Mouse (Mus musculus): ENCODE measurements at regions not wholly inside any gene's neighbourhood (a gene's known extent, or its start where the extent isn't known, plus 50 kb on each side); places are given as distances from the start of the nearest gene placed in this dataset.
"Not testable (repeated sequence)": the region's sequence is repeated elsewhere in the genome, so short reads cannot be mapped to it uniquely, and the experiment has no call there.

GRCm38 (mm10) chr4:143055371-143055770, 157.4 kb downstream of the Prdm2 start:
- DNase-seq (ENCODE audit: low spot score in 2 of 2) = no peak

GRCm38 (mm10) chr4:143053029-143053428, 159.8 kb downstream of the Prdm2 start:
- no peak for DNase-seq (ENCODE audit: low spot score in 2 of 2)

DNA sequence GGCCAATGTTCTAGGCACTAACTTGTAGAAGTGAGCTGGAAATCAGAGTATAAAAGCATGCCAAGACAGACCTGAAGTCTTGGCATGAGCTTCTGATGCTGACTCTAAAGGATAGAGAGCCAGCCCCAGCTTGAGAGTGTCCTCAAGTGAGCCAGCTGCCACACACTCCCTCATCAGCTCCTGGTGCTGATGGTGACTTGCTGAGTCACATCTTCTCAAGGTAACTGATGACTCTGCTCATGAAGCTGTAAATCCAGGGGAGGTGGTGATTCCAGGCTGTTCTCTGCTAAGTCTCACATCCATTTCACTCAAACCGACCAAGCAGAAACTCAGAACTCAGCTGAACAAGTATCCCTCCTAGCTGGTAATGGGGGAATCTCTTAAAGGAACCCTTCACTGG, 161.6 kb downstream of the Prdm2 start:
- DNase-seq (ENCODE audit: low spot score in 2 of 2) = no peak

GRCm38 (mm10) chr4:143045245-143045644, 167.6 kb downstream of the Prdm2 start:
- DNase-seq (ENCODE audit: low spot score in 2 of 2) = no peak

DNA sequence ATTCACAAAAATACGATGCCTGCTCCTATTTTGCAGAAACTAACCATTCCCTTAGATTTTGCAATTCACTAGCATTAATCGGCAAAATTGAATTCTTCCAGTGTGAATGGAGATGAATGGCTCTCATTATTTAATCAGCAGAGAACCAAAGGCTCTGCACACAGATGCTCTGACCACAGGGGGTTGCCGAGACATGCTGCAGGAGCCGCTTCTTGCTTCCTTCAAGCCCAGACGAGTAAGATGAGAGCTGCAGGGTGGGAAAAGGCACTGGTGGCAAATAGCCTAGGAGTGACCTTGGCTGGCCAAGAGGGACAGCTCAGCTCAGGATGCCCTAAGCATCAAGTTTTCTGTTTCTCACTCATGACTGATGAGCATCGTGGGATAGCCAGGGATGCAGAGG, 170.0 kb downstream of the Prdm2 start:
- no peak for DNase-seq (ENCODE audit: low spot score in 2 of 2)

DNA sequence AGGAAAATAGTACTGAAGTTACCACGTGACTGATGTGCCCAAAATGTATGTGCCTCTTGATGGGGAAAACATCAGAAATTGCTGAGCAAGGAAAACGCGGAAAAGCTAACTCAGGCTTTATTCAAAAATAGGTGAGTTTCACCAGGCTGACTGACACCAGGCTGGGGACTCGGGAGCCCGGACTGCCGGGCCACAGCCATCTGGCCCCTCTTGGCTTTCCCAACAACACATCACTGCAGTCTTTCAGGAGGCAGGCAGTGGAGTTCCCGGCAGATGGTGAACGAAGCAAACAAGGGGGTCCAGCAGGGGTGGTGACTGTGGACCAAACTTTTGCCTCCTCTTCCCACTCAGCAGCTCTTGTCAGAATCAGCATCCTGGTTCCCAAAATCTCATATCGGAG, 174.2 kb downstream of the Prdm2 start:
- DNase-seq (ENCODE audit: low spot score in 2 of 2) = no peak

DNA sequence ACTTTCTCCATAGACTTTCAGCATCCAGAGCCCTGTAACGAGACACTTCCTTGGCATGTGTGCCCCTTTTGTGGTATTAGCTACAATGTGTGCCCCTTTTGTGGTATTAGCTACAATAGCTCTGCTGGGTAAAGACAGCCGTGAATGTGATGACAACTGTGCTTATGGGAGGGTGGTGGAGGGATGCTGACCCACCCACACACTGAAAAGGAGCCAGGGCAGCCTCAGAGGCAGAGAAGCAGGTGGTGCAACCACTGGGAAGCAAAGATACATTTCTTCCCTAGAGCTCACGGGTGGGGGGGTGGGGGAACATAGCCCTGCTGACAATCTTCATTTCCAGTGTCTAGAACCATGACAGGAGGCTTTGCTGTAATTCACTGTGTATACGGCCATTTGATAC, 176.1 kb downstream of the Prdm2 start:
- DNase-seq (ENCODE audit: low spot score in 2 of 2) = no peak

- peak in 1 of 2 experiments; percentile 5 for DNase-seq (ENCODE audit: low spot score in 2 of 2)
Observed at GRCm38 (mm10) chr4:143035089-143035488, 177.7 kb downstream of the Prdm2 start.

- peak in 1 of 2 experiments; percentile 15 for DNase-seq (ENCODE audit: low spot score in 2 of 2)
Observed at GRCm38 (mm10) chr4:143034324-143034723, 178.5 kb downstream of the Prdm2 start.

GRCm38 (mm10) chr4:143029813-143030212, 183.0 kb downstream of the Prdm2 start:
- DNase-seq (ENCODE audit: low spot score in 2 of 2) = not testable (repeated sequence)

- DNase-seq (ENCODE audit: low spot score in 2 of 2) = peak in 1 of 2 experiments; percentile 18
Observed at GRCm38 (mm10) chr4:143027292-143027691, 185.5 kb downstream of the Prdm2 start.

DNA sequence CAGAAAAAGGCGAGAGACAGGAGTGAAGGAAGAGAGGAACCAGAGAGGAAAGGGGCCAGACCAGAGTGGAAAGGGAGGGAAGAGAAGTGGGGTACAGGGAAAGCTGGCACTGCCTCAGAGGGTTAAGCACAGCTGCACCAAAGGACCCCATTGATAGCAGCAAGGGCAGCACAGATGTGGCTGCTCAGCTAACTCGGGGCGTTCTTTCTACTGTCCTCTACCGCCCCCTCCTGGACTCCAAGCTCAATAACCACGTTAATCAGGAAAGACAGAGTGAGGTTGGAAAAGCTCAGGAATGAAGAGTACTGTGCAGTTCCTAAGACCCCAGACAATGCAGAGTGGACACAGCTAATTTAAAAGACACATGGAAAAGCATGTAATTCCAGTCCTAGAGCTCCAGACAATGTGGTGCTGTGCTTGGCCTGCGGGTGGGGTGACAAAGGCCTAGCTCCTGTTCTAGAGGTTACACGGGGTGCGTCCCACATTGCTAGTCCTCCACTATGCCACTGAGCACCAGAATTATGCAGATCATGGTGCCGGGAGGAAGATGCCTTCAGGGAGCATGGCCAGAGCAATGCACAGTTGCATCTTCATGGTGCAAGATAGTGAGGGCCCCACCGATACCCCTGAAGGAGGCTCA, 191.4 kb downstream of the Prdm2 start:
- peak; percentile 7 to 24 for DNase-seq (ENCODE audit: low spot score in 2 of 2)

DNA sequence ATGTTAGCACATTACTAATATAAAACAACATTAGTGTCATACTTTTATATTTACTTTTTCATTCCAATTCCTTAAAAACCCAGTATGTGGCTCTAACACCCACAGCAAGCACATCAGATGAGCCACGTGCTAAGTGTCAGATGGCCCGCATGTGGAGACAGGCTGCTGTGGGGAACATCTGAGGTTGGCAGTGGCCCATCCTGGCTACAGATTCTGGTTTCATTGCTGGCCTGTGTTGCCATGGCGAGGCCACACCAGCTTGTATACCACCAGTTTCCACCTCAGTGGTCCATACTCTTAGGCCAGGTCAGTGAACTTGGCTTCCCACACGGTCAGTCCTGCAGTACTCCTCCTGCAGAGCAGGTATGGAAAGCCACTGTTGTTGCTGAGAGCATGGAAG, 192.1 kb downstream of the Prdm2 start:
- DNase-seq (ENCODE audit: low spot score in 2 of 2) = no peak

GRCm38 (mm10) chr4:143012900-143013299, 199.9 kb downstream of the Prdm2 start:
- no peak for DNase-seq (ENCODE audit: low spot score in 2 of 2)

GRCm38 (mm10) chr4:143001961-143002360, 210.8 kb downstream of the Prdm2 start:
- DNase-seq (ENCODE audit: low spot score in 2 of 2) = no peak

- DNase-seq (ENCODE audit: low spot score in 2 of 2) = no peak
Observed at GRCm38 (mm10) chr4:143001486-143001885, 211.3 kb downstream of the Prdm2 start.

GRCm38 (mm10) chr4:142996406-142996805, 216.4 kb downstream of the Prdm2 start:
- no peak for DNase-seq (ENCODE audit: low spot score in 2 of 2)

- DNase-seq (ENCODE audit: low spot score in 2 of 2) = no peak
Observed at GRCm38 (mm10) chr4:142991401-142991800, 221.4 kb downstream of the Prdm2 start.

DNA sequence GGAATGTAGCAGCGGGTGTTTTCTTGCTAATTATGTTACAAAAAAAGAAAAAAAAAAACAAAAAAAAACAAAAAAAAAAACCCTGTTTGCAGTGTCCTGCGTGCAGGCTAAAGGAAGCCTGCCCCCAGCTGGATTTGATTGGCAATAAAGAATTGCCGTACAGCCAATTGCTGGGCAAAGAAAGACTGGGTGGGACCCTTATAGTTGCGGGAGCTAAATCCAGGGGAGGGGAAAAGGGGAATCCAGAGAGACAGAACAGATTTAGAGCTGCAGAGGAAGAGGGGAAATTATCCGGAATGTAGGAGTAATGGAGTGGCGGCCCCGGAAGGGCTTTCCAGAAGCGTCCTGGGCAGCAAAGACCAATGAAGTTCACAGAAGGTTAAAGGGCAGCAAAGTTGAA, 223.6 kb downstream of the Prdm2 start:
- DNase-seq (ENCODE audit: low spot score in 2 of 2) = no peak

GRCm38 (mm10) chr4:142983295-142983624, 229.5 kb downstream of the Prdm2 start:
- DNase-seq (ENCODE audit: low spot score in 2 of 2) = no peak

- no peak for DNase-seq (ENCODE audit: low spot score in 2 of 2)
Observed at GRCm38 (mm10) chr4:142982585-142983294, 230.1 kb downstream of the Prdm2 start.

- no peak for DNase-seq (ENCODE audit: low spot score in 2 of 2)
Observed at GRCm38 (mm10) chr4:142975620-142976019, 237.2 kb downstream of the Prdm2 start.

- no peak for DNase-seq (ENCODE audit: low spot score in 2 of 2)
Observed at GRCm38 (mm10) chr4:142970040-142970439, 242.8 kb downstream of the Prdm2 start.

DNA sequence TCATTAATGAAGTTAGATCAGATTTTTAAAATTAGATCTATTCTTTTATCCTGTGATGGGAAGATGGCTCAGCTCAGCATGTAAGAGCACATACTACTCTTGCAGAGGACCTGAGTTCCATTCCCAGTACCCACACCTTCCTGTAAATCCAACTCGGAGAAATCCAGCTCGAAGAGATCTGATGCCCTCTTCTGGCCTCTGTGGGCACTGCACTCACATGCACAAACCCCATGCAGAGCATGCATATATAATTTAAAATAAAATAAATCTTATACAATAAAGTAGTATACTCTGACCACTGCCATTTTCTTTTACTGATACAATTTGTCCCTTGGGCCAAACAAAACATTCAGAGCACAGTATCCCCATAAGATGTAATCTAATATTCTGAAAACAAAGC, 245.2 kb downstream of the Prdm2 start:
- no peak for DNase-seq (ENCODE audit: low spot score in 2 of 2)
